Mouse (Mus musculus): ENCODE results near the gene Rhbdd1.

The Rhbdd1 gene

GRCm38 (mm10) chr1:82316111-82316745, at the start of gene Rhbdd1:
TSS of gene Rhbdd1 (plus strand) at chr1:82316452.
- peak; percentile 97 for DNase-seq

GRCm38 (mm10) chr1:82267547-82267946, 48.7 kb upstream of the Rhbdd1 start:
- no peak for DNase-seq

- DNase-seq: no peak
Observed at GRCm38 (mm10) chr1:82272231-82272630, 44.0 kb upstream of the Rhbdd1 start.

- no peak for DNase-seq
Observed at GRCm38 (mm10) chr1:82273529-82273928, 42.7 kb upstream of the Rhbdd1 start.

- no peak for DNase-seq
Observed at GRCm38 (mm10) chr1:82274361-82274760, 41.9 kb upstream of the Rhbdd1 start.

- DNase-seq: no peak
Observed at GRCm38 (mm10) chr1:82279768-82280167, 36.5 kb upstream of the Rhbdd1 start.

- no peak for DNase-seq
Observed at GRCm38 (mm10) chr1:82281823-82282222, 34.4 kb upstream of the Rhbdd1 start.

- DNase-seq: peak; percentile 93
Observed at GRCm38 (mm10) chr1:82282992-82283611, 33.1 kb upstream of the Rhbdd1 start.

- DNase-seq: no peak
Observed at GRCm38 (mm10) chr1:82283901-82284301, 32.4 kb upstream of the Rhbdd1 start.

- DNase-seq: no peak
Observed at GRCm38 (mm10) chr1:82284403-82284802, 31.8 kb upstream of the Rhbdd1 start.

- DNase-seq: no peak
Observed at GRCm38 (mm10) chr1:82285461-82286189, 30.6 kb upstream of the Rhbdd1 start.

- no peak for DNase-seq
Observed at GRCm38 (mm10) chr1:82286190-82287051, 29.8 kb upstream of the Rhbdd1 start.

GRCm38 (mm10) chr1:82287052-82287775, 29.0 kb upstream of the Rhbdd1 start:
- DNase-seq: no peak

- no peak for DNase-seq
Observed at GRCm38 (mm10) chr1:82287776-82288325, 28.4 kb upstream of the Rhbdd1 start.

- no peak for DNase-seq
Observed at GRCm38 (mm10) chr1:82288421-82288990, 27.7 kb upstream of the Rhbdd1 start.

- no peak for DNase-seq
Observed at GRCm38 (mm10) chr1:82289116-82289989, 26.9 kb upstream of the Rhbdd1 start.

- peak; percentile 57 for DNase-seq
Observed at GRCm38 (mm10) chr1:82289990-82290681, 26.1 kb upstream of the Rhbdd1 start.

- DNase-seq: peak; percentile 86
Observed at GRCm38 (mm10) chr1:82290723-82291150, 25.5 kb upstream of the Rhbdd1 start.

GRCm38 (mm10) chr1:82291151-82291797, 25.0 kb upstream of the Rhbdd1 start, which contains the start of gene Irs1:
TSS of gene Irs1 (minus strand) at chr1:82291416.
- peak; percentile 92 for DNase-seq

Measured in kidney, postnatal 14 days (tissue).